Mouse (Mus musculus) CH12.LX (cell line): ENCODE measurements around the gene Abhd6. TPM values are rescaled to one million over a fixed set of nuclear protein-coding genes. Genes with fewer than 3 reads are reported as not detected.

Source experiments
- DNase-seq: peaks from one replicate; pipeline ENCODE4 v3.0.0-alpha.2; 2013; ENCODE audit errors: extremely low read depth
- H3K27ac ChIP-seq: 2 replicates; pipeline ENCODE4 v1.5.1; 2012; ENCODE audit warnings: low read depth, mild to moderate bottlenecking, control low read depth, moderate library complexity; ENCODE audit not compliant: insufficient read depth
- H3K27me3 ChIP-seq: replicated peaks from 2 replicates; pipeline ENCODE3; 2012; ENCODE audit warnings: inconsistent platforms
- H3K36me3 ChIP-seq, 2 experiments: replicated peaks in 1 of 2; 2 replicates each; pipeline versions ENCODE3 to v1.6.1; 2012; ENCODE audit warnings: inconsistent platforms in 1 of 2, low read length in 1 of 2, mild to moderate bottlenecking in 1 of 2, mixed read lengths in 1 of 2, moderate library complexity in 1 of 2; ENCODE audit not compliant: control insufficient read depth in 1 of 2, insufficient read depth in 1 of 2
- H3K4me1 ChIP-seq, 2 experiments: 2 replicates each; pipeline ENCODE4 v1.6.1; 2012; ENCODE audit warnings: inconsistent platforms in 1 of 2, moderate library complexity in 1 of 2; ENCODE audit not compliant: insufficient read depth in 2 of 2, control insufficient read depth in 1 of 2
- H3K4me2 ChIP-seq: 2 replicates; pipeline ENCODE4 v1.6.1; 2012; ENCODE audit warnings: low read depth, mild to moderate bottlenecking, control low read depth; ENCODE audit not compliant: poor library complexity, insufficient read depth, severe bottlenecking
- H3K4me3 ChIP-seq, 3 experiments: fragments of 150-350 bp in 1 of 3; sonication (generic) in 1 of 3; replicated peaks in 1 of 3; 2 replicates each; pipeline versions ENCODE3 to v1.5.1; 2011 to 2012; ENCODE audit warnings: low read depth in 2 of 3, low read length in 2 of 3, mild to moderate bottlenecking in 2 of 3, moderate library complexity in 2 of 3, control low read depth in 1 of 3, improper control_type of control experiment in 1 of 3, inconsistent platforms in 1 of 3, mixed read lengths in 1 of 3; ENCODE audit not compliant: poor library complexity in 1 of 3
- H3K79me2 ChIP-seq: replicated peaks from 2 replicates; pipeline ENCODE4 v1.6.1; 2012; ENCODE audit warnings: mild to moderate bottlenecking, moderate library complexity; ENCODE audit not compliant: control insufficient read depth, poor library complexity, insufficient read depth, severe bottlenecking; ENCODE audit errors: extremely low read depth
- H3K9ac ChIP-seq: 2 replicates; pipeline ENCODE4 v1.6.1; 2012; ENCODE audit warnings: low read depth, mild to moderate bottlenecking, control low read depth, moderate library complexity; ENCODE audit not compliant: insufficient read depth
- H3K9me3 ChIP-seq: replicated peaks from 2 replicates; pipeline ENCODE3; 2012; ENCODE audit warnings: low read length, inconsistent platforms, mixed read lengths
- CHD2 ChIP-seq: IDR thresholded peaks from 2 replicates; pipeline ENCODE4 v1.6.1; 2011; ENCODE audit warnings: low read length, improper control_type of control experiment
- CTCF ChIP-seq, 2 experiments: IDR thresholded peaks in 1 of 2; conservative IDR thresholded peaks in 1 of 2; 2 replicates each; pipeline ENCODE4 v1.5.1; 2011 to 2012; ENCODE audit warnings: low read depth in 2 of 2, low read length in 2 of 2, improper control_type of control experiment in 1 of 2, inconsistent platforms in 1 of 2, mild to moderate bottlenecking in 1 of 2, moderate library complexity in 1 of 2
- E2F4 ChIP-seq: IDR thresholded peaks from 2 replicates; pipeline ENCODE4 v1.6.1; 2011; ENCODE audit warnings: low read depth, low read length, improper control_type of control experiment; ENCODE audit not compliant: insufficient replicate concordance
- ELF1 ChIP-seq: IDR thresholded peaks from 2 replicates; pipeline ENCODE4 v1.6.1; 2014; ENCODE audit warnings: low read depth, mild to moderate bottlenecking, inconsistent platforms, low read length, improper control_type of control experiment
- EP300 ChIP-seq: IDR thresholded peaks from 2 replicates; pipeline ENCODE4 v1.6.1; 2011; ENCODE audit warnings: low read length, improper control_type of control experiment
- ETS1 ChIP-seq: conservative IDR thresholded peaks from 2 replicates; pipeline ENCODE4 v1.6.1; 2012; ENCODE audit warnings: low read depth, mild to moderate bottlenecking, inconsistent platforms, low read length, improper control_type of control experiment, moderate library complexity
- JUN ChIP-seq: IDR thresholded peaks from 2 replicates; pipeline ENCODE4 v1.6.1; 2011; ENCODE audit warnings: low read depth, mild to moderate bottlenecking, low read length, improper control_type of control experiment, moderate library complexity; ENCODE audit not compliant: insufficient read depth
- KAT2A ChIP-seq: IDR thresholded peaks from 2 replicates; pipeline ENCODE4 v1.6.1; 2012; ENCODE audit warnings: low read length, improper control_type of control experiment, inconsistent platforms; ENCODE audit not compliant: insufficient replicate concordance
- MAFK ChIP-seq: IDR thresholded peaks from 2 replicates; pipeline ENCODE4 v1.6.1; 2011; ENCODE audit warnings: low read length, improper control_type of control experiment; ENCODE audit not compliant: insufficient replicate concordance
- MAX ChIP-seq: IDR thresholded peaks from 2 replicates; pipeline ENCODE4 v1.6.1; 2011; ENCODE audit warnings: low read length, improper control_type of control experiment
- MAZ ChIP-seq: IDR thresholded peaks from 2 replicates; pipeline ENCODE4 v1.6.1; 2012; ENCODE audit warnings: low read depth, mild to moderate bottlenecking, inconsistent platforms, low read length, improper control_type of control experiment, moderate library complexity
- MEF2A ChIP-seq: IDR thresholded peaks from 2 replicates; pipeline ENCODE4 v1.6.1; 2014; ENCODE audit warnings: low read depth, mild to moderate bottlenecking, inconsistent platforms, low read length, improper control_type of control experiment, borderline replicate concordance
- MXI1 ChIP-seq: IDR thresholded peaks from 2 replicates; pipeline ENCODE4 v1.6.1; 2011; ENCODE audit warnings: mild to moderate bottlenecking, low read depth, low read length, improper control_type of control experiment
- MYC ChIP-seq: IDR thresholded peaks from 2 replicates; pipeline ENCODE4 v1.6.1; 2011; ENCODE audit warnings: low read depth, mild to moderate bottlenecking, improper control_type of control experiment, low read length
- NELFE ChIP-seq: IDR thresholded peaks from 2 replicates; pipeline ENCODE4 v1.6.1; 2011; ENCODE audit warnings: low read depth, low read length, improper control_type of control experiment
- NRF1 ChIP-seq: IDR thresholded peaks from 2 replicates; pipeline ENCODE4 v1.6.1; 2014; ENCODE audit warnings: low read depth, mild to moderate bottlenecking, inconsistent platforms, low read length, improper control_type of control experiment, moderate library complexity
- POLR2A ChIP-seq: IDR thresholded peaks from 2 replicates; pipeline ENCODE4 v1.6.1; 2011; ENCODE audit warnings: low read depth, mild to moderate bottlenecking, improper control_type of control experiment, low read length
- POLR2AphosphoS2 ChIP-seq: IDR thresholded peaks from 2 replicates; pipeline ENCODE4 v1.6.1; 2011; ENCODE audit warnings: low read depth, low read length, improper control_type of control experiment
- RCOR1 ChIP-seq: conservative IDR thresholded peaks from 2 replicates; pipeline ENCODE4 v1.6.1; 2012; ENCODE audit warnings: low read depth, mild to moderate bottlenecking, inconsistent platforms, low read length, improper control_type of control experiment
- SMC3 ChIP-seq: IDR thresholded peaks from 2 replicates; pipeline ENCODE4 v1.6.1; 2011; ENCODE audit warnings: low read depth, low read length, improper control_type of control experiment
- TCF12 ChIP-seq: IDR thresholded peaks from 2 replicates; pipeline ENCODE4 v1.6.1; 2014; ENCODE audit warnings: low read depth, mild to moderate bottlenecking, inconsistent platforms, low read length, improper control_type of control experiment
- UBTF ChIP-seq: IDR thresholded peaks from 2 replicates; pipeline ENCODE4 v1.6.1; 2012; ENCODE audit warnings: low read depth, mild to moderate bottlenecking, inconsistent platforms, low read length, improper control_type of control experiment, moderate library complexity
- ZC3H11A ChIP-seq: IDR thresholded peaks from 2 replicates; pipeline ENCODE4 v1.6.1; 2012; ENCODE audit warnings: low read depth, mild to moderate bottlenecking, inconsistent platforms, low read length, improper control_type of control experiment
- ZKSCAN1 ChIP-seq: IDR thresholded peaks from 2 replicates; pipeline ENCODE4 v1.6.1; 2012; ENCODE audit warnings: low read depth, inconsistent platforms, low read length, improper control_type of control experiment, borderline replicate concordance
- dilution Hi-C: fragments of 300-500 bp; cut with MboI; formaldehyde crosslinking; loops from 2 replicates; pipeline ENCODE4 v1.14.3; 2020; ENCODE audit warnings: low sequenced_read_pairs; ENCODE audit not compliant: extremely low pct_unique_long_range_greater_than_20kb, extremely low pct_ligation_motif_present
- in situ Hi-C: fragments of 300-500 bp; cut with MboI; formaldehyde crosslinking; loops from 3 replicates; pipeline ENCODE4 v1.14.3; 2019; ENCODE audit warnings: low sequenced_read_pairs, low pct_ligation_motif_present, low pct_unique_long_range_greater_than_20kb, mixed read lengths
- polyA plus RNA-seq: library from polyadenylated mRNA; unstranded; fragments of >175 nt; gene quantifications from 2 replicates; pipeline ENCODE4 v1.2.1, GENCODE M21; 2012; ENCODE audit warnings: low read depth; ENCODE audit not compliant: insufficient read length
- total RNA-seq, 2 experiments: library from RNA; depleted of rRNA; stranded (reverse); fragments of 300-350 nt in 1 of 2; fragments of >200 nt in 1 of 2; gene quantifications; 2 replicates each; pipeline ENCODE4 v1.2.3; 2012 to 2014

Gene Abhd6
- total and polyA plus RNA-seq, 3 experiments = 31.9 to 55.9 (median 36.0) TPM

- 0 out of 2 replicates have a peak, but pooled peaks cover 3% of the 10 kb centered on the region for H3K79me2 ChIP-seq
Observed at GRCm38 (mm10) chr14:8052661-8053060, 50.0 kb downstream of the Abhd6 start.

GRCm38 (mm10) chr14:8054310-8055102, 51.8 kb downstream of the Abhd6 start:
- H3K4me2 ChIP-seq = no peak overlapping the region
- no peaks in the 10 kb centered on the region for H3K27me3 ChIP-seq
- peaks cover 34 to 70% of the 10 kb centered on the region in 2 experiments for H3K36me3 ChIP-seq
- H3K9ac ChIP-seq = no peak overlapping the region
- H3K4me1 ChIP-seq = peaks cover 7 to 17% of the 10 kb centered on the region in 2 experiments
- no peak overlapping the region for H3K27ac ChIP-seq
- no peak overlapping the region for H3K4me3 ChIP-seq
- 0 out of 2 replicates have a peak, but pooled peaks cover 3% of the 10 kb centered on the region for H3K79me2 ChIP-seq
- in situ Hi-C loops = no loop called here
- no peak for DNase-seq
- TF ChIP-seq NRF1 (no peak), RCOR1 (no peak), ETS1 (no peak)
- dilution Hi-C loops = no loop called here
- no peaks in the 10 kb centered on the region for H3K9me3 ChIP-seq

More at GRCm38 (mm10) chr14:8052661-8053060, 50.0 kb downstream of the Abhd6 start:
- no peak for DNase-seq
- Histone ChIP-seq H3K36me3 (peaks cover 40 to 78% of the 10 kb centered on the region in 2 experiments), H3K4me1 (peaks cover 10 to 35% of the 10 kb centered on the region in 2 experiments), H3K27ac (no peak overlapping the region), H3K4me2 (no peak overlapping the region), H3K4me3 (no peak overlapping the region), H3K9me3 (no peaks in the 10 kb centered on the region), H3K9ac (no peak overlapping the region), H3K27me3 (no peaks in the 10 kb centered on the region)
- dilution Hi-C loops = no loop called here
- in situ Hi-C loops = no loop called here
- no peak for TF ChIP-seq EP300
- TF ChIP-seq POLR2AphosphoS2 = no peak
- no peak for TF ChIP-seq CHD2
- TF ChIP-seq UBTF = no peak
- TF ChIP-seq JUN = no peak
- no peak for TF ChIP-seq SMC3
- TF ChIP-seq KAT2A = no peak
- no peak for TF ChIP-seq MXI1

GRCm38 (mm10) chr14:8056076-8056475, 53.4 kb downstream of the Abhd6 start:
- dilution Hi-C loops (no loop called here), in situ Hi-C loops (no loop called here)
- Histone ChIP-seq H3K9me3 (no peaks in the 10 kb centered on the region), H3K36me3 (peaks cover 25 to 58% of the 10 kb centered on the region in 2 experiments), H3K27ac (no peak overlapping the region), H3K4me1 (peaks cover 0 to 9% of the 10 kb centered on the region in 2 experiments; a peak in 2 of 4 replicates), H3K4me3 (no peak overlapping the region), H3K27me3 (no peaks in the 10 kb centered on the region), H3K9ac (no peak overlapping the region), H3K4me2 (no peak overlapping the region)
- no peak for DNase-seq
- no peak for TF ChIP-seq ZKSCAN1
- TF ChIP-seq NELFE = no peak
- TF ChIP-seq MYC = no peak
- no peak for TF ChIP-seq ELF1
- TF ChIP-seq MAZ = no peak
- TF ChIP-seq MEF2A = no peak
- no peak for TF ChIP-seq MAX
- TF ChIP-seq E2F4 = no peak
- no peak for TF ChIP-seq ZC3H11A
- TF ChIP-seq TCF12 = no peak
- no peak for TF ChIP-seq ETS1
- TF ChIP-seq POLR2A = no peak
- TF ChIP-seq CHD2 = no peak
- no peak for TF ChIP-seq MAFK
- no peak for TF ChIP-seq EP300
- TF ChIP-seq CTCF (conservative IDR thresholded peaks at IDR 0.05 in 1 of 2, IDR thresholded peaks at IDR 0.05 in 1 of 2; ENCODE audit: low read depth in 2 of 2, low read length in 2 of 2) = no peak
- no peak for TF ChIP-seq NRF1
- TF ChIP-seq, all 38 proteins: peak for 0
- H3K79me2 ChIP-seq = 0 out of 2 replicates have a peak, but pooled peaks cover 1% of the 10 kb centered on the region
